In the genomic region with DNA sequence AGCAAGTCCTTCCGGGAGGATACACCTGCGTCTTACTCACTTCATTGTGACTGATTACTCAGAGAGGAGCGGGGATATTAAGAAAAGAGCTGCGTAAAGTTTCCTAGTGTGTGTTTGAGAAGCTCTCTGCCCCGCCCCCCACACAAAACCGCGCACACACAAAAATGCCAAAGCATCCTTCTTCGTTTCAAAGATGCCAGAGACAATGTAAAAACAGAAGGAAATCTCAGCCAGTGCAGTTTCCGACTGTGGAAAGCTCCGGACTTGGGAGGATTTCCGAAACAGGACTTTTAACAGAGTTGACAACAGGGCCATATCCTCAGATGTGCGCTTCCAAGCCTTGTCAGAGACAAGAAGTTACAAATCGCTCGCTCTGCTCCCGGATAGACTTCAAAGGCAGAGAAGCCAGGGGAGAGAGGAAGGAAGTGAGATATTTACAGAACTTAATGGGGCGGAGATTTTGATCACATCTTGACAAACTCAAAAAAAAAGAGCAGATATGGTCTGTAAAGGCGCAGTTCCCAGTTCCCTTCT, we compare ENCODE assay signal across 8 mouse cellular contexts. TPM values are rescaled to one million over a fixed set of nuclear protein-coding genes. Genes with fewer than 3 reads are reported as not detected.
A peak's percentile ranks its signal among the peaks of the same experiment; 100 is the strongest.
DNase-seq lines count a peak whose midpoint lies in the region; ATAC-seq and TF ChIP-seq lines count a peak whose summit lies in the region.

No protein-coding gene starts in this region.

- intact Hi-C loops in left cerebral cortex, postnatal 10 days (cut with DNase I) = loop anchor here (5.0 kb wide), 1 partner anchor 354 kb away; a partner anchor contains a TSS
- intact Hi-C loops in left cerebral cortex, postnatal 4 days (cut with DNase I) = loop anchor here (10.0 kb wide), 1 partner anchor 1099 kb away; no protein-coding TSS in a partner anchor

- no peak for TF ChIP-seq CTCF in embryonic fibroblast, embryonic 13.5 days (IDR thresholded peaks at IDR 0.05; ENCODE audit: borderline replicate concordance, insufficient read depth, low read length)

- no peaks in the 10 kb centered on the region for H3K9me3 ChIP-seq in limb, embryonic 11.5 days (ENCODE audit: control insufficient read depth, low read length)
- no peaks in the 10 kb centered on the region for H3K9me3 ChIP-seq in midbrain, embryonic 11.5 days (ENCODE audit: control insufficient read depth, low read length)

- no peak overlapping the region for H3K9ac ChIP-seq in limb, embryonic 11.5 days (ENCODE audit: low read length)
- H3K9ac ChIP-seq in midbrain, embryonic 11.5 days (ENCODE audit: low read length) = peak overlapping the region; percentile 57

- H3K27ac ChIP-seq in embryonic fibroblast, embryonic 13.5 days (ENCODE audit: insufficient read depth, low read length) = no peak overlapping the region
- H3K27ac ChIP-seq in limb, embryonic 11.5 days (replicated peaks; ENCODE audit: low read depth, low read length) = no peak overlapping the region
- H3K27ac ChIP-seq in midbrain, embryonic 11.5 days (ENCODE audit: low read depth, low read length) = no peak overlapping the region

- WGBS in limb, embryonic 11.5 days = 2% methylated on average over 17 of the region's 17 CpGs
- 2% methylated on average over 17 of the region's 17 CpGs for WGBS in midbrain, embryonic 11.5 days

- peak overlapping the region; percentile 18 for H3K4me3 ChIP-seq in embryonic fibroblast, embryonic 13.5 days (ENCODE audit: insufficient read depth, low read length)
- peak overlapping the region; percentile 22; the same call in 1 of the 2 replicates for H3K4me3 ChIP-seq in limb, embryonic 11.5 days (ENCODE audit: low read depth, low read length)
- peak overlapping the region; percentile 65 for H3K4me3 ChIP-seq in midbrain, embryonic 11.5 days (ENCODE audit: low read depth, low read length)

- no peak for TF ChIP-seq POLR2A in embryonic fibroblast, embryonic 13.5 days (IDR thresholded peaks at IDR 0.05; ENCODE audit: low read depth, low read length)

- H3K4me1 ChIP-seq in embryonic fibroblast, embryonic 13.5 days (ENCODE audit: control insufficient read depth, insufficient read depth, low read length) = peaks cover 9% of the 10 kb centered on the region
- H3K4me1 ChIP-seq in limb, embryonic 11.5 days (ENCODE audit: control insufficient read depth, insufficient read depth, low read length) = no peaks in the 10 kb centered on the region
- no peaks in the 10 kb centered on the region; the same call in 1 of the 2 replicates for H3K4me1 ChIP-seq in midbrain, embryonic 11.5 days (ENCODE audit: control insufficient read depth, insufficient read depth, low read length)

- H3K36me3 ChIP-seq in limb, embryonic 11.5 days (ENCODE audit: control insufficient read depth, insufficient read depth, low read length) = no peaks in the 10 kb centered on the region
- no peaks in the 10 kb centered on the region for H3K36me3 ChIP-seq in midbrain, embryonic 11.5 days (ENCODE audit: control insufficient read depth, insufficient read depth, low read length)

- H3K4me2 ChIP-seq in limb, embryonic 11.5 days (ENCODE audit: low read depth, severe bottlenecking) = peak overlapping the region; percentile 83
- peak overlapping the region; percentile 48 for H3K4me2 ChIP-seq in midbrain, embryonic 11.5 days

- no peak for ATAC-seq in limb, embryonic 11.5 days (ENCODE audit: insufficient number of reproducible peaks, low FRiP score, low TSS enrichment, low read depth)
- no peak for ATAC-seq in midbrain, embryonic 11.5 days (ENCODE audit: low FRiP score)

- peak; percentile 8 to 49 for DNase-seq in left cerebral cortex, postnatal 10 days (ENCODE audit: extremely low spot score in 1 of 2, low spot score in 2 of 2)
- no peak for DNase-seq in left cerebral cortex, postnatal 4 days
- DNase-seq in heart, postnatal 4 days = peak; percentile 14
- DNase-seq in limb, embryonic 11.5 days (ENCODE audit: low spot score) = peak; percentile 44
- DNase-seq in midbrain, embryonic 11.5 days (ENCODE audit: low spot score, missing footprints) = peak; percentile 94
- DNase-seq in spleen, postnatal 4 days (ENCODE audit: low spot score in 2 of 2) = peak; percentile 21 to 62
- no peak for DNase-seq in cerebellum, adult 9-10 months

- H3K27me3 ChIP-seq in limb, embryonic 11.5 days (ENCODE audit: control insufficient read depth, insufficient read depth, low read length) = 0 out of 2 replicates have a peak, but pooled peaks cover 5% of the 10 kb centered on the region
- H3K27me3 ChIP-seq in midbrain, embryonic 11.5 days (ENCODE audit: control insufficient read depth, insufficient read depth, low read length) = no peaks in the 10 kb centered on the region

RNA-seq across cellular contexts. Expression of a gene that starts 1.4 kb away (rescaled TPM):
- total RNA-seq in left cerebral cortex, postnatal 10 days (2021) = 10 to 100 TPM; 13.3 to 13.4 TPM
- total RNA-seq in left cerebral cortex, postnatal 4 days (2021) = 10 to 100 TPM; 29.4 to 32.8 TPM
- polyA plus RNA-seq in embryonic fibroblast, embryonic 13.5 days (2011; ENCODE audit: insufficient read length, low read depth, missing spikeins) = 0.21 and 0.22 TPM in 2 replicates
- 1 to 10 TPM; 4.9 to 6.5 TPM for total RNA-seq in heart, postnatal 4 days (2021)
- 2.9 and 4.1 TPM in 2 replicates for polyA plus RNA-seq in limb, embryonic 11.5 days (2014; fragmentation: Nextera tagmentation; extraction: Ambion mirVana)
- 15.6 and 18.3 TPM in 2 replicates for polyA plus RNA-seq in midbrain, embryonic 11.5 days (2014; fragmentation: Nextera tagmentation; extraction: Ambion mirVana)

Comparison
In these comparisons a context has a peak if more than half of its experiments do, and no peak if none do; other contexts are left out.
1. DNase-seq: peak in left cerebral cortex, postnatal 10 days (2 of 2), heart, postnatal 4 days (single experiment), limb, embryonic 11.5 days (single experiment), midbrain, embryonic 11.5 days (single experiment) and spleen, postnatal 4 days (2 of 2); none in left cerebral cortex, postnatal 4 days (single experiment) and cerebellum, adult 9-10 months (single experiment).
2. Peak in every context shown above with its lines, with median percentiles within 50 percentile points of each other: H3K4me3 ChIP-seq.